Mouse (Mus musculus): ENCODE data around the gene Zfp111.
A peak's percentile ranks its signal among the peaks of the same experiment; 100 is the strongest.

The Zfp111 gene

DNA sequence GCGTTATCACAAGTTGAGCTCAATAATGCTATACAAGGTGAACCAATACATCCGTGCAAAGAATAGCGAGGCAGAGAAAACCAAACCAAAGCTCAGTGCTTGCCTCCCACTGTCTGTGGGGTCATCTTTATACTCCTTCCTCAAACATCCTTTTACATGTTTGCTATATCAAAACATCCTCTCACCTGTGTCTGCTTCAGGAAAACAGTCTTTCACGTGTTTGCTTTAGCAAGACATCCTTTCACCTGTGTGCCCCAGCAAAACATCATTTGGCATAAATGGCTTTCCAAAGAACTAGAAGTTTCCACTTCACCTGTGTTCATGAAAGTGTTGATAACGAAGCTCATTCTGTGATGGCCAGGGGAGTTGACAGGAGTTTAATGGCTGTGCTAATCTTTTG lies at the start of gene Zfp111:
Zfp111 (minus strand) TSS at position 101 of the 400 bp plus-strand sequence.
- DNase-seq: no peak

DNA sequence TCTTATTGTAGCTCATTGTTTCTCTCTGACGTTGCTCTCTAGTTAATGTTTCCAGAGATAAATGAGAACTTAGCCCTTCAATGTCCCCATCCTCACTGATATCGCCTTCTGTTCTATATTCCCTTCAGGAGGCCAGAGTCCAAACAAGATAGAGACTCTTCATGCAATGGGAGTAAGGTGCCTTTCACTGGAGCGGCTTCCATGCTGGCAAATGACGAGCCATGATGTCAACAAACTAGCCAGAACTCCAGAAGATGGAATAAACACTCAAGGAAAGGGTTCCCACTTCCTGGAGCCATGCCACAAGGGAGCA lies 48.7 kb upstream of the Zfp111 start:
- DNase-seq: no peak

- DNase-seq: no peak
These were observed 48.2 kb upstream of the Zfp111 start for GRCm38 (mm10) chr7:24259306-24259999.

DNA sequence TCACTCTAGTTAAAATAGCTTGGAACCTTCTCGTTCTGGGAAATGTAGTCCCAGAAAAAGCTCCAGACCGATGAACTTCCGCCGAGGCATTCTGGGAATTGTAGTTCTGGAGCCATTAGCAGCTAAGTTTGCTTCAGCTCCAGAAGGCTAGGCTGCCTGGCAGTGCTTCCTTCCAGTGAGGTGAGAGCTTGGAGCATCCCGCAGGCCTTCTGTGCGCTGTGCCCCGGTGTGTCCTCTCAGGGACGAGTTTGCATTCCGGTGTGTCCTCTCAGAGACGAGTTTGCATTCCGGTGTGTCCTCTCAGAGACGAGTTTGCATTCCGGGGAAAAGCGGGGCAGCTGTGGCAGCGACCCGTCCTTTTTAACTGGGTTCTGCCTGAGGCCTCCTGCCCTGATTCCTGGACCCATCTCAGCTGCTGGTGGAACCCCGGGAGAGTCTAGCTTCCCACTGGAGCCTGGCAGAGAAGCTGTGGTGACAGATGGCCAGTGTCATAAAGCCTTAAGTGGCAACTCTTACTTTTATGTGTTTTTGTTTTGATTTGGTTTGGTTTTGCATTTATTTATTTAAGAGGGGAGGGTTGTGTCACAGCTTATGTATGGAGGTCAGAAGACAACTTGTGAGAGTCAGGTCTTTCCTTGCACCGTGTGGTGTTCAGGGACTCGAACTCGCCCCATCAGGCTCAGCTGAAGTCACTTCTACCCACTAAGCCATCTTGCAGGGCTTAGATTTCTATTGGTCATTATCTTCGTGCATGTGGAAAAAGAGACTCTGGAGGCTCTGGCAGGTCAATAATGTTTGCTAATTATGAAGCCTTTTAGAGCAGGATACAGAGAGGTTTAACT lies 43.6 kb upstream of the Zfp111 start, which contains the start of gene Zfp108:
Zfp108 (plus strand) TSS at position 162 of the 842 bp plus-strand sequence.
- DNase-seq: peak; percentile 9 to 34

DNA sequence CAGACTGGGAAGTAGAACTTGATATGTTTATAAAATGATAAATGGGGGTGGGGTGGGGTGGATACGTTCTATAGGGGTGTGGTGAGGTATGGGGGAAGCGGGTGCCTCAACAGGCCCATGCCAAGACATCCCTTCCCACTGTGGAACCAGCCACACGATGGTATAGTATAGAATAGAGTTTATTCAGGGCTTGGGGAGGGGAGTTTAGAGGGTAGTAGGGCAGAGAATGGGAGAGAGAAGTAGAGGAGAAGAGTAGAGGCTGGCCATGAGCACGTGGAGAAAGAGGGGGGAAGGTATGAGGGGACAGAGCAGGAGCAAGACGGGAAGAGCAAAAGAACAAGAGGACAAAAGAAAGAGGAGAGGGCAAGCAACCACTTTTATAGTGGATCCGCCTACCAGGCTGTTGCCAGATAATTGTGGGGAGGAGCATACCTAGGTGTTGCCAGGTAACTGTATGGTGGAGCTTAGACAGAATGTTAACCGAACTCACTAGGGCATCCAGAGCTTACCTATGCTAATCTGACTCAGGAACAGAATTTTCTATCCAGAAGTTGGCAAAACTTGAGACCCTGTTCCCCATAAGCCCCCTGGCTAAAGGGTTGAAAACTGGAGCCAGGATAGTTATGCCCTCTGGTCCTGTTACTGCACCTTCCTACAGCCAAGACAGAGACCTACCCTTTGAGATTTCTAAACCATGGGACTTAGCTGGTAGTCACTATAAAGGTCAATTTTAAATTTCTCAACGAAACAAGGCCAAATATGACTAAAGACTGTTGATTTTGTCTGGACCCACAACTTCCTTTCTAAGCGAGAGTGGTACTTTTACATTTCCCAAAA lies 42.8 kb upstream of the Zfp111 start:
- DNase-seq: no peak

DNA sequence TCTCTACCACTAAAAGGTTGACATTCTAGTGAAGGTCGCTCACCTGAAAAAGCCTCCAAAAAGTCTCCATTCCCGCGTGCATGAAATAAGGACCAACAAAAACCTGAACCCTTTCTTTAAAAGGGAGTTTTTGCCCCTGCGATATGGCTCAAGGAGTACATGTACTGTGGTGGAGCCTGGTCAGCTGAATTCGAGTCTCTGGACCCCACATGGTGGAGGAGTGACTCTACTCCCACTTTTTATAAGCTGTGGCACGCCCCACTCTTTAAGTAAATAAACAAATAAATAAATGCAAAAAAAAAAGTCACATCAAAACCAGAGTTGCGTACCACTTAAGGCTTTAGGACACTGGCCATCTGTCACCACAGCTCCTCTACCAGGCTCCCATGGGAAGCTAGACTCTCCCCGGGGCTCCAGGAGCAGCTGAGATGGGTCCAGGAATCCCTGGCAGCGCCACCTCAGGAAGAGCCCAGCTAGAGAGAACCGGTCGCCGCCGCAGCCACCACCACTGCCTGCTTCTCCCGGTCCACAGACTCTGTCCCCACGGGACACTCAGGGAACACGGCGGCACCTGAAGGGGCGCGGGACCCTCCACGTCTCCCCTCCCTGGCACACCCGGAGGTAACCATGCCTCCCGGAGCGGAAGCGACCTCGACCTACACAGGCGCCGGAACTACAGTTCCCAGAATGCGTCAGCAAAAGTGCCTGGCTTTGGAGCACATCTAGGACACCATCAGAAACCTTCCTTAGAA lies 26.0 kb upstream of the Zfp111 start, which contains the start of gene Zfp109:
Zfp109 (minus strand) TSS at position 521 of the 752 bp plus-strand sequence.
- peak; percentile 12 to 39 for DNase-seq

DNA sequence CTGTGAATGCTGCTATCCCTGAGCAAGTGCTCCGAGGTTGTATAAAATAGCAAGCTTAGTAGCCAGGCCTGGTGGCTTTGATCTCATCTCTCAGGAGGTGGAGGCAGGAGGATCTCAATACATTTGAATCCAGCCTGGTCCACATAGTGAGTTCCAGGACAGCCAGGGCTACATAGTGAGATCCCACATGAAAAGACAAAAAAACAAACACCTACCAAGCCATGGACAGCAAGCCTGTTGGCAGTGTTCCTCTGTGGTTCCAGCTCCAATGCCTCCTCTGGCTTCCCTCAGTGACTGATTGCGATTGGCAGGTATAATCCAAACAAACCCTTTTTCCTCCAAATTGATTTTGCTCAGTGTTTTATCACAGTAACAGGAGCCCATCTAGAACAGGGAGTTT lies 947 bp downstream of the Zfp111 start:
- no peak for DNase-seq

GRCm38 (mm10) chr7:24208282-24208886 lies 2.9 kb downstream of the Zfp111 start:
- DNase-seq: no peak

DNA sequence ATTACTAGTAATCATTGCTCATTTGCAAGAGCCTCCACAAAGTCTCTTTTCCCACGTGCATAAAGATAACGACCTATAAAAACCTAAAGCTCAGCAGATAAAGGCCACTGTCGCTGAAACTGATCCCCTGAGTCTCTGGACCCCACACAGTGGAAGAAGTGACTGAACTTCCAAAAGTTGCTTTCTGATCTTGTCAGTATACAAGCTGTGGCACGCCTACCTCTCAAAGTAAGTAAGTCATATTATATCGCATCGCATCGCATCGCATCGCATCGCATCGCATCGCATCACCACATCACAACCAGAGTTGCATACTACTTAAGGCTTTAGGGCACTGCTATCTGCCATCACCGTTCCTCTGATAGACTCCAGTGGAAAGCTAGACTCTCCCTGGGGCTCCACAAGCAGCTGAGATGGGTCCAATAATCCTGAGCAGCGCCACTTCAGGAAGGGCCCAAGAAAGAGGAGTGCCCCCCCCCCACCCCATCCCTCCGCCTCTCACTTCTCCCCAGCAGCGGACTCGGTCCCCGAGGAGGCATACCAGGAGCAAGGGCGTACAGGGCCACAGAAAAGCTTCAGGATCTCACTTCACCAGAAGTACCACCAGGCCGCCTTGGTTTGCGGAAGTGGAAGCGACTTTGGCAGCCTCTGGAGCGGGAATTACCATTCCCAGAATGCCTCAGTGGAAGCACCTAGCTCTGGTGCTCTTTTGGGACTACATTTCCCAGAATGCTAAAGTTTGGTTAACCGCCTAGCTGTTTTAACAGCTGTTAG lies 3.6 kb downstream of the Zfp111 start:
- DNase-seq: no peak

DNA sequence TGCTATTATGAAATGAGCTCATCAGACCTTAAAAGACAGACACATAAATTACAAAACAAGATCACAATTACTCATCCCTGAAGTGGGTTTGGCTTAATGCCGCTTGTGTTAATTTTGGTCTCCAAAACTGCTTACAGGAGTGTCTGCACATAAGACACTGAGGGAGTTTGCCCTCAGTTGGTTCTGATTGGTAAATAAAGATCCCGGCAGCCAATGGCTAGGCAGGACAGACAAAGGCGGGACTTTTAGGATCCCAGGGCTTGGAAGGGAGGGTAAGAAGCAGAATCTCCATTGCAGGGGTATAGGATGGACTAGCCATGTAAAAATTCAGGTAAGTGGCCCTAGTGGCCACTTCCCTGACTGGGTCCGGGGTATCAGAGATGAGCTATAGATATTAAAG lies 14.3 kb downstream of the Zfp111 start:
- DNase-seq: no peak

DNA sequence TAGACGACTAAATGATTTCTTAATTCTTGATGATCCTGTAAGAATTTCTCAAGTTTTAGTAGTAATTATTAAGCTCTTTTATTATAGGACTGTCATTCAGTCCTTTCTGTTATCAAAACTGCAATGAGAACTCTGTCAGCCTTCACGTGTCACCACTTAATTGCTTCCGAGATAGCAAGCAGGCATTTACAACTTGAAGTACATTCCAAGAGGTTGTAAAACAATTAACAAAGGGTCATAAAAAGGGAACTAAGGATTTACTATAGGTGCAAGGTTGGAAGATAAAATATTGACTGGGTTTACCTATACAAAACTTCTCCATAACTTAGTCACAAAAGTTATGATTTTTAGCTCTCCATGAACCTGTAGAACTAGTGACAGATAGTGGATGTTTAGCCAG lies 18.1 kb downstream of the Zfp111 start:
- no peak for DNase-seq

DNA sequence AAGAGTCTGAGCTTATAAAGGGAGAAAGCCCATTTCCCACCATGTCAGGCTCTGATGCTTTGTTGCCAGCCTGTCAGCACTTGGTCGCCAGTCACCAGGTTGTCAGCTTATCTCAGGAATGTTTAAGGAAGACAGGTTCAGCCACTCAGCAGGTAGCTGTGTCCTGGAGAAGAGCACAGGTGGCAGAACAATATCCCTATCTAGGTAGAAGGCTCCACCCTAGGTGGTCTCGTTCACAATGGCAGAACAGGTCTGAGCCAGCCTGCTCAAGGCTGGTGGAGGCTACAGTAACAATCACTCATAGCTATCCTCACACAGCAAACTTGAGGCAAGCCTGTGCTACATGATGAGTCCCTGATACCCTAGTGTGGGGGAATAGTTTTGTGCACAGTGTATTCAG lies 19.9 kb downstream of the Zfp111 start:
- DNase-seq: no peak

DNA sequence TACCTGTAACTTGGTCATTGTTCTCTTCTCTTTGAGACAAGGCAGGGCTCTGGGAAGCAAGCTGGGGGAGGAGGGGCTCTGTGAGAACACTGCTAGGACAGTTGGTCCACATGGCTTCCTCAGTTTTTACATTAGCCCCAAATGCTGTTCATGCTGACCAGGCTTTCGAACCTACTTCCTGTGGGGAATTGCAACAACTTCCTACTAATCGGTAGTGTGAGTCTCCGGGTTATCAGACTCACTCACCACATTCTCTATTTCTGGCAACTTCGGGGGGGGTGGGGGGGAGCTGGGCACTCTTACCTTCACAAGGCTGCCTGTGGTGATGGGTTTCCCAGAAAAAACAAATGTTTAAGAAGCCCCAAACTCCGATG lies 21.7 kb downstream of the Zfp111 start:
- DNase-seq: no peak

GRCm38 (mm10) chr7:24188901-24189570 lies 22.2 kb downstream of the Zfp111 start:
- no peak for DNase-seq

DNA sequence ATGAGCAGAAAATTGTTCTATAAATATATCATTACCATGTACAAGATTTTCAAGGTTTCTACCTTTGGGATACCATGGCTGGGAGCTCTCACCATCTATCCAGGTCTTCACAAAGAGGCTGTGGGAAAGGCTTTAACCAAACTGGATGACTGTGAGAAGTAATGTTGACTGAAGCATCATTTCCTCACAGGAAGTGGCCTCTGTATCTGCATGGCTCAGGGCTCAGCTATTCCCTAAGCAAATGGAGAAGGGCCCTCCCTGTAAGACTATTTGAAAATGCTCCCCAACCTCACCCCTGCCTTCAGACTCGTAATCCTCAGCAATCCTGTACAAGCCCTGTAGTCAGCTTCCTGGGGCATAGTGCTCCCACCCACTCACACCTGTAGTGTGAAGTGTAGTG lies 23.6 kb downstream of the Zfp111 start:
- no peak for DNase-seq

GRCm38 (mm10) chr7:24175337-24175711 lies 35.9 kb downstream of the Zfp111 start:
- no peak for DNase-seq

GRCm38 (mm10) chr7:24174618-24175336 lies 36.5 kb downstream of the Zfp111 start, which contains the start of gene Zfp114:
Gene Zfp114 (plus strand): TSS chr7:24175060.
- peak in 1 of 2 experiments; percentile 20 for DNase-seq

DNA sequence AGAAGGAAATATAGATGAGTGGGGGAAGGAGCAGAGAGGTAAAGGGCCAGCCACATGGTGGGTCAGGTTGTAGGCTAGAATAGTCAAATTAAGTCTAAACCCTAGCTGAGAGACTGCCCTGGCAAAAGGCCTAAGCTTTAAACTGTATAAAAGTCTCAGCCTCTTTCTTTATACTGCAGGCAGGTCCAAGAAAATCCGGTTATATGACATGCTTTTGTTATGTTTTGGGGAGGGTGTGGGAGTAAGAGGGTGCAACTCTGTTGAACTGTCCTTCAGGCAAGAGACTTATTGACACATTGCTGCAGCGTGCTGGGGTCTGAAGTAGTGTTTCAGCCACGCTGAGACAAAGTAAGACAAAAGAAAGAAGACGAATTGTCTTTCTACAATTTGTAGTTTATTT lies 39.1 kb downstream of the Zfp111 start:
- DNase-seq: no peak

DNA sequence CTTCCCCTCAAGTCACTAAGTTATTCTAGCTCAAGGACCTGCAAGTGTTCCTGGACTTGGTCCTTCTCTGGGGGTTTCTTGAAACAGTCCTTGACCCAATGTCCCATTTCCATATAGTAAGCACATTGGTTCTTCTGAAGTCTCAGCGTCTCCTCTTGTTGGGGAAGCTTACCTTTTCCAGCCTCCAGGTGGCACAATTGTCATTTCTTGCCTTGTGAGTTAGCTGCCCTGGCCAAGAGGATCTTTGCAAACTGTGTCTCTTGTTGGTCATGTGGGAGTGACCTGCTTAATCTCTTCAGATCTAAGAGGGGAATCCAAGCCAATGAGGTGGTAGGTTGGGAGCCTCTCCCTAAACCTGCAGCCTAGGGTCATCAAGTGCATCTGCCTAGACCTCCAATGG lies 58.0 kb downstream of the Zfp111 start:
- no peak for DNase-seq
